Mouse (Mus musculus): Measurements from ENCODE around the gene Ears2.
"Not testable (repeated sequence)": the region's sequence is repeated elsewhere in the genome, so short reads cannot be mapped to it uniquely, and the experiment has no call there.

Gene Ears2

GRCm38 (mm10) chr7:122066945-122067516 is at the start of gene Ears2, which contains the start of gene Ubfd1:
Gene Ears2, minus strand, starts transcription at chr7:122067263.
Gene Ubfd1, plus strand, starts transcription at chr7:122067175.
- peak; percentile 97 to 99 for DNase-seq (ENCODE audit: low spot score in 2 of 2)

GRCm38 (mm10) chr7:122108206-122108605 is 41.1 kb upstream of the Ears2 start:
- DNase-seq (ENCODE audit: low spot score in 2 of 2) = no peak

- peak; percentile 84 to 88 for DNase-seq (ENCODE audit: low spot score in 2 of 2)
Measured at GRCm38 (mm10) chr7:122101747-122102244, 34.7 kb upstream of the Ears2 start, which contains the start of gene Ndufab1. Gene Ndufab1, minus strand, starts transcription at chr7:122101886.

- DNase-seq (ENCODE audit: low spot score in 2 of 2) = not testable (repeated sequence)
Measured at GRCm38 (mm10) chr7:122101014-122101746, 34.1 kb upstream of the Ears2 start.

GRCm38 (mm10) chr7:122099222-122099621 is 32.2 kb upstream of the Ears2 start:
- peak in 1 of 2 experiments; percentile 29 for DNase-seq (ENCODE audit: low spot score in 2 of 2)

DNA sequence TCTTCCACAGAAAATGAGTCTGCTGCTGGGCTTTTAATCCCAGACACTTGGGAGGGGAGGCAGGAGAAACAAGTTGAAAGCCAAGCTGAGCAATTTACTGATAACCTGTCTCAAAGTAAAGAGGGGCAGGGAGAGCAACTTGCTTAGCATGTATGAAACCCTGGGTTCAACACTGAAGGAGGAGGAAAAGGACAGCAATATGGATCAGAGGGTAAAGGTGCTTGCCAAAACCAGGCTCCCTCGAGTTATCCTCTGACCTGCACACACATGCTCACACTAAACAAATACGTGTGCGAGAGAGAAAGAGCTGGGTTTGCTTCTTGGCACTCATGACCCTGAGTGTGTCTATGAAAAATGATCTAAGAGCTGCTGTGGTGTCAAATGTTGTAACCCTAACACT is 30.9 kb upstream of the Ears2 start:
- no peak for DNase-seq (ENCODE audit: low spot score in 2 of 2)

DNA sequence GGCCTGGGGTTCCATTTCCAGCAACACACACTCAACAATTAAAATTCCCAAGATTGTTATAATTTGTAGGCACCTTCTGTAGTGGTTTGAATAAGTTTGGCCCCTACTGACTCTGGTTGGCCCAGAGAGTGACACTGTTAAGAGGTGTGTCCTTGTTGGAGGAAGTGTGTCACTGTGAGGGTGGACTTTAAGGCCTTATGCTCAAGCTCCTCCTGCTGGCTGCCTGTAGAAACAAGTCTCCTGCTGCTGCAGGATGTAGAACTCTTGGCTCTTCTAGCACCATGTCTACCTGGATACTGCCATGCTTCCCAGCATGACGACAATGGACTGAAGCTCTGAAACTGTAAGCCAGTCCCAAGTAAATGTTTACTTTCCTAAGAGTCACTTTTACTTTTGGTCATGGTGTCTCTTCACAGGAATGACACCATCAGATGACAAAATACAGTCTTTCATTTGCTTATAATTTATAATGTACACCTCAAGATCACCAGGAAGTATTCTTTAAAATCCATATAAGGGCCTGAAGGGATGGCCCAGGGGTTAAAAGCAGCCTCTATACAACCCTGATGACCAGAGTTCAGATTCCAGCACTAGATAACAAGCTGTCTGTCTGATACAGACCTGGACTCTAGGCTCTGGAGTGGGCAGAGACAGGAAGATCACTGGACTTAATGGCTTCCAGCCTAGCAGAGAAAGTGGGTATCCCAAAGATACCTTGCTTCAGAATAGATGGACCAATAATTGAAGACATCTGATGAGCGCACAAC is 27.7 kb upstream of the Ears2 start:
- DNase-seq (ENCODE audit: low spot score in 2 of 2) = no peak

- DNase-seq (ENCODE audit: low spot score in 2 of 2) = no peak
Measured at GRCm38 (mm10) chr7:122087195-122087982, 20.3 kb upstream of the Ears2 start.

DNA sequence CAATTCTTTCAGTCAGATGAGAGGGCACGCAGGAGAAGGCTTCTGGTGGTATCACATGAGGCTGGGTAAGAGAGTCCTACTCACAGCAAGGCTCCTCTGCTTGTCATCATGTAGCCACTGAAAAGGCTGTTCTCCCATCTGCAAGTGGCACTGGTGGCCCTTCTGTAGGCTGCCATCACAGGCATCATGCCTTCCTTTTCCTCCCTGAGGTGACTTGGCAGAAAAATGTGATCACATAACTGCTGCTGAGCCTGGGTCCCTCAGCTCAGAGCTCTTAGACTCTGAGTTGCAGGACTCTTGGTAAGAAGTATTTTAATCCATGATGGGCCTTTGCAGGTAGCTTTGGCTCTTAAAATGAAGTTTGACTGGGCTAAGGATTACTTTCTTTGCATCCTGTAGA is 14.0 kb upstream of the Ears2 start:
- DNase-seq (ENCODE audit: low spot score in 2 of 2) = no peak

- DNase-seq (ENCODE audit: low spot score in 2 of 2) = no peak
Measured at GRCm38 (mm10) chr7:122079798-122080554, 12.9 kb upstream of the Ears2 start.

GRCm38 (mm10) chr7:122074374-122074773 is 7.3 kb upstream of the Ears2 start:
- DNase-seq (ENCODE audit: low spot score in 2 of 2) = no peak

GRCm38 (mm10) chr7:122067517-122068381 is 686 bp upstream of the Ears2 start:
- peak in 1 of 2 experiments; percentile 21 for DNase-seq (ENCODE audit: low spot score in 2 of 2)

- no peak for DNase-seq (ENCODE audit: low spot score in 2 of 2)
Measured at GRCm38 (mm10) chr7:122066102-122066944, 740 bp downstream of the Ears2 start.

DNA sequence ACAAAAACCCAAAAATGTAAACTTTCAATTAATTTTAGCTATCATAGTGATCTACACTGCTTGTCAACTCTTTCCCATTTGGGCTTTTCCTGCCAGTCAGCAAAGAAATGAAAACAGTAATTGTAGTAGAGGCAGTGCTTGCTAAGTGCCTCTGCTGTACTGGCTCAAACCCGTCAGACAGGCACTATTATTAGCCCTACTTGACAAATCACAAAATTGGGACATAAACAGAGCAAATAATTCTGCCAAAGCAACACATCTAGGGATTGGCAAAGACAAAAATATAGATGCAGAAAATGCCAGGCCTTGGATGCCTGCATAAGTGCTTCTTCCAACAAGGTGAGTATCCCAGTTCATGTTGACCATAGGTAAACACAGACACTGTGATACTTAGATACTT is 1.4 kb downstream of the Ears2 start:
- no peak for DNase-seq (ENCODE audit: low spot score in 2 of 2)

DNA sequence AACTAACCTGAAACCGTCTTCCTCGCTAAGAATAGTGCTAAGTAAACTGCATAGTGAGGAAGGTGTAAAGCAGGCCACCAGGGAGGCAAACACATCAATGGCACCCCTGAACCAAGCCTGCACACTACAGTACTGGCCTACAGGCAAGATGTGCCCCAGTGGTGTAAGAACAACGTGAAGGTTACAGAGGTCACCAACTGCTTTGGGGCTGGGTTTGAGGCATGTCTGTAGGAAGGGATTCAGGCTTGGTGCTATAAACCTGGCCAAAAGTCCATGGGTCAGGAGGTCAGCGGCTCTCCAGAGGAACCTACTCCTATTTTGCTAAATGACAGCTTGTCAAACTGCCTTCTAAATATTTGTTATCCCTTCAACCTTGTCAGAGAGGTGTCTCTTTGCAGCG is 10.4 kb downstream of the Ears2 start:
- DNase-seq (ENCODE audit: low spot score in 2 of 2) = no peak

GRCm38 (mm10) chr7:122050834-122051233 is 16.2 kb downstream of the Ears2 start:
- DNase-seq (ENCODE audit: low spot score in 2 of 2) = no peak

GRCm38 (mm10) chr7:122048191-122048590 is 18.9 kb downstream of the Ears2 start:
- DNase-seq (ENCODE audit: low spot score in 2 of 2) = no peak

DNA sequence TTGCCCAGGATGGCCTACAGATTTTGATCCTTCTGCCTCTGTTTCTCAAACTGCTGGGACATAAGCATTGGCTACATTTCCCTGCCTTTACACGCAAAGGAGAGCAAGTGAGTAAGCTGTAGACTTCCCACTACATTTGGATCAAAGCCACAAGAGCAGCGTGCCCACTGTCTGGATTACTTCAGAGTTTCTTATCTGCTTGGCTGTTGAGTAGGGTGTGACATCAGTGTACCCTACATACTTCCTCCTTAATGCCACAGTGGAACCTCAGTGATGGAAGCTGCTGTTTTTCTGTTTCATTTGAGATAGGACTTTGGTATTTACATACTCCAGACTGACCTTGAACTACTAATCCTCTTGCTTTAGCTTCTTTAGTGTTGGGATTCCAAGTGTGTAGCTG is 20.2 kb downstream of the Ears2 start:
- DNase-seq (ENCODE audit: low spot score in 2 of 2) = no peak

DNA sequence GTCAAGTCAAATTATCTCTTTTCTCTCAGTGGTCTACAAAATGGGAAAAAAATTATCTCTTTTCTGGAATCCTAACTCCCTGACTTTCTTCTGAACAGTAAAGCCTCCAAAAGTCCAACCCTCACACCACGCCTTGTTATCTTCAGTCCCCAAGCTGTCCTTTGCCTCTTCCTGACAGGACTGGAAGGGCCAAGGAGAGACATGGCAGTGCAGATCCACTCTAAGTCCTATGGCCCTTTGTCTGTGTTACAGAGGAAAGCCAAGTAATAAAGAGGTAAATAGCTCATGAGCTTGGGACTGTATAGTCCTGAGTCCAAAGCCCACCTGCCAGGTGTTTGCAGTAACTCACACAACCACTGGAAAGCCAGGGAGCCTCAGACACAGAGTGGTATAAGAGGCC is 21.4 kb downstream of the Ears2 start:
- DNase-seq (ENCODE audit: low spot score in 2 of 2) = no peak
